Mouse (Mus musculus) embryonic facial prominence, embryonic 11.5 days (tissue): ENCODE results near the gene Cyp2e1. TPM values are rescaled to one million over a fixed set of nuclear protein-coding genes. Genes with fewer than 3 reads are reported as not detected.

Experiments
- ATAC-seq: fragments of 200-750 bp; cut with Nextera tagmentation; replicated peaks from 2 replicates; pipeline ENCODE4 v1.8.0; 2017; ENCODE audit warnings: low read depth; ENCODE audit not compliant: insufficient number of reproducible peaks, low FRiP score, low TSS enrichment
- DNase-seq: peaks from one replicate; pipeline ENCODE4 v3.0.0-alpha.2; 2015; ENCODE audit warnings: low spot score
- H3K27ac ChIP-seq: fragments of 300-500 bp; sonication (generic); replicated peaks from 2 replicates; pipeline ENCODE4 v1.5.1; 2014; ENCODE audit warnings: mild to moderate bottlenecking, low read depth, low read length, control low read depth
- H3K27me3 ChIP-seq: fragments of 300-500 bp; sonication (generic); 2 replicates; pipeline ENCODE4 v1.6.1; 2014; ENCODE audit warnings: mild to moderate bottlenecking, low read length, moderate library complexity, mixed read lengths; ENCODE audit not compliant: control insufficient read depth, insufficient read depth
- H3K36me3 ChIP-seq: fragments of 300-500 bp; sonication (generic); replicated peaks from 2 replicates; pipeline ENCODE4 v1.6.1; 2014; ENCODE audit warnings: low read depth, mild to moderate bottlenecking, low read length, moderate library complexity, mixed read lengths; ENCODE audit not compliant: control insufficient read depth, insufficient read depth
- H3K4me1 ChIP-seq: fragments of 300-500 bp; sonication (generic); 2 replicates; pipeline ENCODE4 v1.6.1; 2014; ENCODE audit warnings: low read length, mixed read lengths; ENCODE audit not compliant: control insufficient read depth, insufficient read depth
- H3K4me2 ChIP-seq: fragments of 300-500 bp; sonication (generic); 2 replicates; pipeline ENCODE4 v1.6.1; 2014; ENCODE audit warnings: low read depth, mild to moderate bottlenecking, control low read depth, low read length, moderate library complexity
- H3K4me3 ChIP-seq: fragments of 300-500 bp; sonication (generic); 2 replicates; pipeline ENCODE4 v1.5.1; 2014; ENCODE audit warnings: low read depth, low read length, control low read depth
- H3K9ac ChIP-seq: fragments of 300-500 bp; sonication (generic); replicated peaks from 2 replicates; pipeline ENCODE4 v1.6.1; 2014; ENCODE audit warnings: mild to moderate bottlenecking, control low read depth, low read length
- H3K9me3 ChIP-seq: fragments of 300-500 bp; sonication (generic); replicated peaks from 2 replicates; pipeline ENCODE4 v1.6.1; 2016; ENCODE audit warnings: mild to moderate bottlenecking, low read length, inconsistent platforms, mixed read lengths; ENCODE audit not compliant: control insufficient read depth
- WGBS: fragments of 180-500 bp; shearing (Covaris S2); extraction: QIAGEN DNeasy Blood & Tissue Kit; methylation state at CpG from one replicate; pipeline ENCODE4 v1.1.7; 2014; 5-methylcytosine and 5-hydroxymethylcytosine counted together
- polyA plus RNA-seq: library from polyadenylated mRNA; unstranded; fragments of >200 nt; fragmentation: Nextera tagmentation; extraction: Ambion mirVana; gene quantifications from 2 replicates; pipeline ENCODE4 v1.2.1, GENCODE M21; 2014

Cyp2e1 gene
- polyA plus RNA-seq = not detected in 2 replicates

- no peak for DNase-seq
- no peaks in the 10 kb centered on the region for H3K36me3 ChIP-seq
- no peak for ATAC-seq
- no peaks in the 10 kb centered on the region for H3K4me1 ChIP-seq
- WGBS = 90% methylated on average over 7 of the region's 7 CpGs
- H3K4me3 ChIP-seq = no peak within 1 kb of the TSS
- H3K9ac ChIP-seq = no peak within 1 kb of the TSS
- no peaks in the 10 kb centered on the region for H3K27me3 ChIP-seq
- no peak within 1 kb of the TSS for H3K27ac ChIP-seq
- no peaks in the 10 kb centered on the region for H3K9me3 ChIP-seq
- no peak within 1 kb of the TSS for H3K4me2 ChIP-seq
These were observed at the start of gene Cyp2e1 for GRCm38 (mm10) chr7:140763447-140764020. Gene Cyp2e1, plus strand, starts transcription at chr7:140763739.

GRCm38 (mm10) chr7:140717155-140718055 is 46.1 kb upstream of the Cyp2e1 start:
- ATAC-seq (no peak), DNase-seq (no peak)
- H3K27me3 ChIP-seq = no peaks in the 10 kb centered on the region
- no peak overlapping the region for H3K9ac ChIP-seq
- H3K4me2 ChIP-seq = no peak overlapping the region
- H3K4me1 ChIP-seq = no peaks in the 10 kb centered on the region
- 82% methylated on average over 7 of the region's 7 CpGs for WGBS
- no peak overlapping the region for H3K27ac ChIP-seq
- H3K36me3 ChIP-seq = no peaks in the 10 kb centered on the region
- no peak overlapping the region for H3K4me3 ChIP-seq
- H3K9me3 ChIP-seq = no peaks in the 10 kb centered on the region

- H3K27me3 ChIP-seq = no peaks in the 10 kb centered on the region
- WGBS = 75% methylated on average over 6 of the region's 6 CpGs
- ATAC-seq (no peak), DNase-seq (no peak)
- H3K4me2 ChIP-seq = no peak overlapping the region
- H3K9ac ChIP-seq = no peak overlapping the region
- H3K4me1 ChIP-seq = no peaks in the 10 kb centered on the region
- H3K36me3 ChIP-seq = no peaks in the 10 kb centered on the region
- H3K9me3 ChIP-seq = no peaks in the 10 kb centered on the region
- H3K4me3 ChIP-seq = no peak overlapping the region
- H3K27ac ChIP-seq = no peak overlapping the region
These were observed 42.4 kb upstream of the Cyp2e1 start for GRCm38 (mm10) chr7:140721095-140721494.

- Histone ChIP-seq H3K9me3 (no peaks in the 10 kb centered on the region), H3K27me3 (no peaks in the 10 kb centered on the region), H3K9ac (no peak overlapping the region), H3K27ac (no peak overlapping the region), H3K4me3 (no peak overlapping the region), H3K4me1 (no peaks in the 10 kb centered on the region), H3K4me2 (no peak overlapping the region), H3K36me3 (no peaks in the 10 kb centered on the region)
- no peak for DNase-seq
- no peak for ATAC-seq
These were observed 38.0 kb upstream of the Cyp2e1 start for GRCm38 (mm10) chr7:140725558-140725957.

GRCm38 (mm10) chr7:140733162-140733561 is 30.4 kb upstream of the Cyp2e1 start:
- Histone ChIP-seq H3K4me3 (no peak overlapping the region), H3K9me3 (no peaks in the 10 kb centered on the region), H3K4me1 (no peaks in the 10 kb centered on the region), H3K4me2 (no peak overlapping the region), H3K9ac (no peak overlapping the region), H3K36me3 (no peaks in the 10 kb centered on the region), H3K27me3 (no peaks in the 10 kb centered on the region), H3K27ac (no peak overlapping the region)
- DNase-seq (peak; percentile 6), ATAC-seq (no peak)
- 67% methylated on average over 2 of the region's 2 CpGs for WGBS

GRCm38 (mm10) chr7:140747402-140747801 is 16.1 kb upstream of the Cyp2e1 start:
- DNase-seq (no peak), ATAC-seq (no peak)
- Histone ChIP-seq H3K27me3 (no peaks in the 10 kb centered on the region), H3K4me3 (no peak overlapping the region), H3K9ac (no peak overlapping the region), H3K4me2 (no peak overlapping the region), H3K9me3 (no peaks in the 10 kb centered on the region), H3K27ac (no peak overlapping the region), H3K36me3 (no peaks in the 10 kb centered on the region), H3K4me1 (no peaks in the 10 kb centered on the region)
- 85% methylated on average over 3 of the region's 3 CpGs for WGBS

GRCm38 (mm10) chr7:140748116-140748826 is 15.3 kb upstream of the Cyp2e1 start:
- no peaks in the 10 kb centered on the region for H3K9me3 ChIP-seq
- no peak overlapping the region for H3K4me3 ChIP-seq
- no peaks in the 10 kb centered on the region for H3K4me1 ChIP-seq
- ATAC-seq (no peak), DNase-seq (no peak)
- no peak overlapping the region for H3K4me2 ChIP-seq
- H3K27me3 ChIP-seq = no peaks in the 10 kb centered on the region
- 82% methylated on average over 6 of the region's 6 CpGs for WGBS
- no peak overlapping the region for H3K27ac ChIP-seq
- H3K36me3 ChIP-seq = no peaks in the 10 kb centered on the region
- no peak overlapping the region for H3K9ac ChIP-seq

GRCm38 (mm10) chr7:140748827-140749160 is 14.7 kb upstream of the Cyp2e1 start:
- Histone ChIP-seq H3K4me2 (no peak overlapping the region), H3K9me3 (no peaks in the 10 kb centered on the region), H3K27ac (no peak overlapping the region), H3K27me3 (no peaks in the 10 kb centered on the region), H3K4me3 (no peak overlapping the region), H3K36me3 (no peaks in the 10 kb centered on the region), H3K9ac (no peak overlapping the region), H3K4me1 (no peaks in the 10 kb centered on the region)
- no peak for DNase-seq
- no peak for ATAC-seq
- WGBS = 80% methylated on average over 3 of the region's 3 CpGs
